Mouse (Mus musculus) layer of hippocampus, adult 9-11 months (tissue): ENCODE data around the gene Gm13283.
"Not testable (repeated sequence)": the region's sequence is repeated elsewhere in the genome, so short reads cannot be mapped to it uniquely, and the experiment has no call there.

Experiments used
- DNase-seq: peaks from one replicate; pipeline ENCODE4 v3.0.0; 2022

Gene Gm13283

GRCm38 (mm10) chr4:88763384-88764018 lies 3.6 kb downstream of the Gm13283 start:
- peak; percentile 51 for DNase-seq

- DNase-seq, result not testable (repeated sequence)
Measured at GRCm38 (mm10) chr4:88773534-88773933, 13.6 kb downstream of the Gm13283 start, which contains the start of gene Gm13290. Gene Gm13290, plus strand, starts transcription at chr4:88773834.

DNA sequence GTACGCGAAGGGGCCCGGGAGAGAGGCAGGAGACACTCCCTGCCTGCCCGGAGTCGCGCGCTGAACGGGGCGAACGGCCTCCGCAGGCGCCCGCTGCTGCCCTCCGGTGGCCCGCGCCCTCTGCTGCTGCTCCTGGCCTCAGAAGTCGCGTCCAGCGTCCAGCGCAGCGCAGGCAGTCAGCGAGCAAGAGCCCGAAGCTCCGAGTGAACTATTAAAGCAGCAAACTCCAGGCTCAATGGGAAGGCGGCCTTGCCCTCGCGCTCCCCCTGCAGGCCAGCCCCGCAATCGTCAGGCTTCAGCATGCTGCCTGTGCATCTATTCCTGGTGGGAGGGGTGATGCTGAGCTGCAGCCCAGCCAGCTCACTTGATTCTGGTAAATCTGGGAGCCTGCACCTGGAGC lies 16.7 kb downstream of the Gm13283 start, which contains the start of gene Gm13289:
Gene Gm13289 (plus strand): TSS at position 301 of the 400 bp plus-strand sequence.
- not testable (repeated sequence) for DNase-seq

- DNase-seq, result not testable (repeated sequence)
Measured at GRCm38 (mm10) chr4:88779550-88779949, 19.6 kb downstream of the Gm13283 start, which contains the start of gene Gm13272. Gene Gm13272, plus strand, starts transcription at chr4:88779850.

DNA sequence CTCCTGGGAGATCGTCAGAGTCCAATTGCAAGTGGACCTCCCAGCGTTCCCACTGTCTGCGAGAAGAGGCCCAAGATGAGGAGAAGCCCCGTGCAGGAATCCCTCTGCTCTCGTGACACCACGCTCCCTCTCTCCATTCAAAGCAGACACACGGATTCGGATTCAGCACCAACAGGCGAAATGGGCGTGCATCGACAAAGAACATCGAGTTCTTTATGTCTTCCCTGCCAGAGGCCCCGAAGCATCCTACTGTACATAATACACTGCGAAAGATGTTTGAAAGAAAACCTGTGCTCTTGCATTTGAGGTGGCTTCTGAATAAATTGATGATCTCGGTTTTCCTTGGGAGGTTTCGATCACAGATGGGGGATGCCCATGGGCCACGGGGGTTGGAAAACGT lies 20.4 kb downstream of the Gm13283 start:
- DNase-seq, result not testable (repeated sequence)

- DNase-seq, result not testable (repeated sequence)
Measured at GRCm38 (mm10) chr4:88781831-88782230, 21.9 kb downstream of the Gm13283 start, which contains the start of gene Ifnz. Gene Ifnz, plus strand, starts transcription at chr4:88782131.

DNA sequence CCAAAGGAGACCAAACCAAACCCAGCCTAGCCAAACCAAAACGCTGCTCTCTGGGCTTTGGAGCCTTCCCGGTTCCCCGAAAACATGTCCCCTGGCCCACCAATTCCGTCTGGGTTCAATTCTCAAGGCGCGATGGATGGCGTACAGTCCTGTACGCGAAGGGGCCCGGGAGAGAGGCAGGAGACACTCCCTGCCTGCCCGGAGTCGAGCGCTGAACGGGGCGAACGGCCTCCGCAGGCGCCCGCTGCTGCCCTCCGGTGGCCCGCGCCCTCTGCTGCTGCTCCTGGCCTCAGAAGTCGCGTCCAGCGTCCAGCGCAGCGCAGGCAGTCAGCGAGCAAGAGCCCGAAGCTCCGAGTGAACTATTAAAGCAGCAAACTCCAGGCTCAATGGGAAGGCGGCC lies 22.4 kb downstream of the Gm13283 start:
- DNase-seq, result not testable (repeated sequence)

GRCm38 (mm10) chr4:88785409-88785808 lies 25.5 kb downstream of the Gm13283 start, which contains the start of gene Gm13276:
Gene Gm13276, plus strand, starts transcription at chr4:88785709.
- DNase-seq, result not testable (repeated sequence)

GRCm38 (mm10) chr4:88788402-88788801 lies 28.5 kb downstream of the Gm13283 start, which contains the start of gene Gm13277:
Gene Gm13277, plus strand, starts transcription at chr4:88788632.
- DNase-seq, result peak; percentile 54

GRCm38 (mm10) chr4:88791250-88791649 lies 31.3 kb downstream of the Gm13283 start, which contains the start of gene Gm13278:
Gene Gm13278, plus strand, starts transcription at chr4:88791550.
- DNase-seq, result not testable (repeated sequence)

- DNase-seq, result peak; percentile 50
Measured at GRCm38 (mm10) chr4:88793936-88794675, 34.2 kb downstream of the Gm13283 start, which contains the start of gene Gm13275. Gene Gm13275, plus strand, starts transcription at chr4:88794487.

- DNase-seq, result not testable (repeated sequence)
Measured at GRCm38 (mm10) chr4:88797097-88797496, 37.2 kb downstream of the Gm13283 start, which contains the start of gene Gm13279. Gene Gm13279, plus strand, starts transcription at chr4:88797397.

GRCm38 (mm10) chr4:88799365-88799764 lies 39.4 kb downstream of the Gm13283 start, which contains the start of gene Gm13285:
Gene Gm13285, plus strand, starts transcription at chr4:88799665.
- not testable (repeated sequence) for DNase-seq

DNA sequence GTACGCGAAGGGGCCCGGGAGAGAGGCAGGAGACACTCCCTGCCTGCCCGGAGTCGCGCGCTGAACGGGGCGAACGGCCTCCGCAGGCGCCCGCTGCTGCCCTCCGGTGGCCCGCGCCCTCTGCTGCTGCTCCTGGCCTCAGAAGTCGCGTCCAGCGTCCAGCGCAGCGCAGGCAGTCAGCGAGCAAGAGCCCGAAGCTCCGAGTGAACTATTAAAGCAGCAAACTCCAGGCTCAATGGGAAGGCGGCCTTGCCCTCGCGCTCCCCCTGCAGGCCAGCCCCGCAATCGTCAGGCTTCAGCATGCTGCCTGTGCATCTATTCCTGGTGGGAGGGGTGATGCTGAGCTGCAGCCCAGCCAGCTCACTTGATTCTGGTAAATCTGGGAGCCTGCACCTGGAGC lies 43.0 kb downstream of the Gm13283 start, which contains the start of gene Gm13287:
Gene Gm13287 (plus strand): TSS at position 301 of the 400 bp plus-strand sequence.
- not testable (repeated sequence) for DNase-seq

GRCm38 (mm10) chr4:88805231-88805630 lies 45.3 kb downstream of the Gm13283 start, which contains the start of gene Gm13288:
Gene Gm13288, plus strand, starts transcription at chr4:88805531.
- not testable (repeated sequence) for DNase-seq

DNA sequence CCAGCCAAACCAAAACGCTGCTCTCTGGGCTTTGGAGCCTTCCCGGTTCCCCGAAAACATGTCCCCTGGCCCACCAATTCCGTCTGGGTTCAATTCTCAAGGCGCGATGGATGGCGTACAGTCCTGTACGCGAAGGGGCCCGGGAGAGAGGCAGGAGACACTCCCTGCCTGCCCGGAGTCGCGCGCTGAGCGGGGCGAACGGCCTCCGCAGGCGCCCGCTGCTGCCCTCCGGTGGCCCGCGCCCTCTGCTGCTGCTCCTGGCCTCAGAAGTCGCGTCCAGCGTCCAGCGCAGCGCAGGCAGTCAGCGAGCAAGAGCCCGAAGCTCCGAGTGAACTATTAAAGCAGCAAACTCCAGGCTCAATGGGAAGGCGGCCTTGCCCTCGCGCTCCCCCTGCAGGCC lies 45.8 kb downstream of the Gm13283 start:
- DNase-seq, result not testable (repeated sequence)
